Mouse (Mus musculus): ENCODE results near the gene Ank3.
A peak's percentile ranks its signal among the peaks of the same experiment; 100 is the strongest.

The Ank3 gene

GRCm38 (mm10) chr10:69478831-69479230, 80.3 kb downstream of the Ank3 start:
- no peak for DNase-seq

GRCm38 (mm10) chr10:69485191-69485786, 86.7 kb downstream of the Ank3 start:
- DNase-seq = peak; percentile 5

DNA sequence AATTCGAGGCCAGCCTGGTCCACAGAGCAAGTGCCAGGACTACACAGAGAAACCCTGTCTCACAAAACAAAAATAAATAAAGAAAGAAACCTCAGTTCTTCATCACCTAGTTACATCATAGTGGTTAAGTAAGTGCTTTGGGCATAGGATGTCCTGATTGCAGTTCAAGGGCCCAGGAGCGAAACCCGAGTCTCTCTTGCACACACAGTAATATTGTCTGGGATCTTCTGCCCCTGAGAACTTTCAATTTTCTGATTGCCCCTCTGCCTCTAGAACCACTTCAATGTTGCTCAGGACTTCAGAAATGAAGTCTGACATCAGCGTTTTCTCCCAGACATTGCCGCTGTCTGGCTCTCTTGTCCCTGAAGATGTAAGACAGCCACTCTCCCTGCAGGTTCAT, 91.6 kb downstream of the Ank3 start:
- DNase-seq = no peak

DNA sequence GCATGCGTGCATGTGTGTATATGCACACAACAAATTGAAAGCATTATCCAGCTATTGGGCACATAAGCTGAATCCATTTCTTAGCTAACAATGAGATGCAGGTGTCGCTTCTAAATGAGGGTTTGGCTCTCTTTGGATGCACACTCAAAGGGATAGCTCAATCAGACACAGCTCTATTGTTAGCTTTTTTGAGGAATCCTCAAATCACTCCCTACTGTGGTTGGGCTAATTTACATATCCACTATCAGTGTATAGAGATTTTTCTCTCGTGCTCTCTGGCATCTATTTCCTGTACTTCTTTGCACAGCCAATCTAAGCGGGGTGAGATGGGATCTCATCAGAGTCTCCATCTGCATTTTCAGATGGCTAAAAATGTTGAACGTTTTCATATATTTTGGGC, 93.4 kb downstream of the Ank3 start:
- no peak for DNase-seq

GRCm38 (mm10) chr10:69497382-69497781, 98.8 kb downstream of the Ank3 start:
- no peak for DNase-seq

GRCm38 (mm10) chr10:69500171-69500860, 101.7 kb downstream of the Ank3 start:
- DNase-seq = no peak

DNA sequence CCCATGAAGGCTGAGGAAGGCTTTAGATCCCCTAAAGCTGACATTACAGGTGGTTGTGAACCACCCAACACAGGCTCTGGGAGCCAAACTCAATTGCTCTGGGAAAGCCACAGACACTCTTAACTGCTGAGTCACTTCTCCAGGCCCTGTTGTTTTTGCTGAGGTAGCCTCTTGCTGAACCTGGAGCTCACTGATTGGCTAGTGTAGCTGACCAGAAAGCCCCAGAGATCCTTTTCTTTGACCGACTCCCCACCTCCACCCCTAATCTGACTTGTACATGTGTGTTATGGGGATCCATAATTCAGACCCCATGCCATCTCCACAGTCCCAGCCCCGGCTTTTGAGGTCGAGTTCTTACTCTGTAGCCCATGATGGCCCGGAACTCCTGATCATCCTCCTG, 105.2 kb downstream of the Ank3 start:
- DNase-seq = no peak

DNA sequence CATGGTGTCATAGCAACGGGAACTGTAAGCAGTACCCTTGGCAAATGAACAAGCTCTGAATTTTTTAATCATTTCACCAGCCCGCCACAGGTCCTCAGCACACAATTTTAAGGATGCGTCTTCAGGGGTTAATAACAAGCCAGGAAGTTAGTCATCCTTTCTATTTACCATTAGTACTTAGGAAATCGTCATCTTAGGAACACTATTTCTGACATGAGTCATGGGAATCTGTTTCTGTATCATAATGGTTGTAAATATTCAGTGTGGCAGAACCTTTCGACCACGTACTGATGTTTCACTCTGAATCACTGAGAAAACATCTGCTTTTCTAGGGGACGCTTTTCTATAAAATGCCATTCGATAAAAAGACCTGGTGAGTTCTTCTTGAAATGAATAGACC, 109.1 kb downstream of the Ank3 start:
- no peak for DNase-seq

GRCm38 (mm10) chr10:69510392-69510791, 111.8 kb downstream of the Ank3 start:
- no peak for DNase-seq

DNA sequence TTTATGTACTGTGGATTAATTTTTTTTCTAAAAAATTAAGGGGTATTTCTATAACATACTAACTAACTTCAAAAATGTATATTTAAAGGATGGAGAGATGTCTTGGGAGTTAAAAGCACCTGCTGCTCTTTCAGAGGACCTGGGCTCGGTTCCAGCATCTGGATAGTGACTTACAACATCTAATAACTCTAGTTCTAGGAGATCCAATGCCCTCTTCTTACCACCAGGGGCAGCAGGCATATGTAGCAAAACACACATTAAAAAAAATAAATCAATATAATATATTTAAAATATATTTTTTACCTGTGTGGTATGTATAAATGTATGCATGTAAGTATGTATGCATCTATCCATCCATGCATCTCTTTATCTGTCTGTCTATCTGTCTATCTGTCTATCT, 112.7 kb downstream of the Ank3 start:
- DNase-seq = no peak

DNA sequence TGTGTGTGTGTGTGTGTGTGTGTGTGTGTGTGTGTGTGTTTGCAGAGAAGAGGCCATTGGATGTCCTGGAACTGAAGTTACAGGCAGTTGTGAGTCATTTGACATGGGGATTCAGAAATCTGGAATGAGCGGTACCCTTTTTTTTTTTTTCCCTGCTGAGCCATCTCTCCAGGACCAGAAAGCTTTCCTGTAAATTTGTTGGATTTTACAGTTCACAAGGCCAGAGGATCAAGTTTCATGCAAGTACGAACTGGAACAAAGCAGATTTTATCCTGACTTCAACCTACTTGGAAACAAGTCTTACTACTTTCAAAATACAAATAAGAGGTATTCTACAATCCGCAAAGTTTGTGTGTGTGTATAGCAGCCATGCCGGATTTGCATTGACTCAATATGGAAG, 123.4 kb downstream of the Ank3 start:
- DNase-seq = no peak

DNA sequence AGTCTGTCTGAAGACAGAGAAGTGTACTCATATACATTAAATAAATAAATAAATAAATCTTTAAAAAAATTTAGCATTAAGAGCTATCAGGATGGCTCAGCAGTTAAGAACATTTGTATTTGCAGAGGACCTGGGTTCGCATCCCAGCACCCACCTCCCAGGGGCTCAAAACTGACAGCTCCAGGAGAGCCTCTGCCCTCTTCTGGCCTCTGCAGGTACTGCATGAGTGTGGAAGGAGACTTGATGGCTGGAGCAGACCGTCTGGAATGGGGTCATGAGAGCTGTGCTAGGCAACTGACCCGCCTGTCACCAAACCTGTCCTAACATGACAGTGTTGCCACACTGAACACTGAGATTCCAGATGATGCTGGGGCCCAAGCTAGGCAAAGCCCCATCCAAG, 124.6 kb downstream of the Ank3 start:
- no peak for DNase-seq

- DNase-seq = no peak
Observed at GRCm38 (mm10) chr10:69527318-69527717, 128.7 kb downstream of the Ank3 start.

- DNase-seq = no peak
Observed at GRCm38 (mm10) chr10:69528746-69529145, 130.2 kb downstream of the Ank3 start.

GRCm38 (mm10) chr10:69530326-69530725, 131.8 kb downstream of the Ank3 start:
- no peak for DNase-seq

DNA sequence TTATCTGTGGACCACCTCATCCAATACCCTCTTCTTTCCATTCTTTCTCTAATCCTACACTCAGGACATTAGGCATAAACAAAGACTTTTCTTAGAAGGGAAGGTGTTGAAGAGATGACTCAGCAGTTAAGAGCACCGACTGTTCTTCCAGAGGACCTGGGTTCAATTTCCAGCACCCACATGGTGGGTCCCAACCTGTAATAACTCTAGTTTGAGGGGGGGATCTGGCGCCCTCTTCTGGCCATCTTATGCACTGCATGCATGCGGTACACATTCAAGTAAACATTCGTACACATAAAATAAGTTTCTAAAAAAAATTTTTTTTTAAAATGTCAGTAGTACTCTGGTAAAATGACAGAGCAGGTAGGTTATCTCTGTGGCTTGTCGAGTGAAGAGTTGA, 133.0 kb downstream of the Ank3 start:
- no peak for DNase-seq

DNA sequence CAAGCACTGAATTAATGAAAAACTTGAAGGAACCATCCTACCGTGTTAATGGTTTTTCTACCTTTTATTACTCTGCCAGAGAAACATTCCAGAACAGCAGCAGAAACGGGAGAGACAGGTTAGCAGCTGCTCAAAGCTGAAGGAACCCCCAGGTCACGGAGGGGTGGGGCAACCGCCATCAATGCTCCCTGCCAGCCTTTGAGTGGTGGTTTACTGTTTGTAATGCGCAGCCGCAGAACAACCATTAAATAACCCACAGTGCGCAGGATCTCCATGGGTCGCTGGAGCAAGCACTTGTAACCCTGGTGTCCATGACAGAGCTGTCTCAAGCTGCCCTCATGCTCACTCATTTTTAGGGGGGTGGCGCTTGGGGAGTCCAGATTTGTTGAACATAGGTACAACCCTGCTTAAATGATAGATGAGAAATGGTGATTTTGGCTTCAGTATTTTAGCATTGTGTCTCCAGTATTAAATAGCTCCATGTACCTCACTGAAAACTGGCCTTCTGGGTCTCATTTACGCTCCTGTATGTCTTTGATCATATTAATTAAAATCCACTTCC, 133.7 kb downstream of the Ank3 start:
- DNase-seq = no peak

GRCm38 (mm10) chr10:69533505-69534388, 135.2 kb downstream of the Ank3 start:
- peak; percentile 22 for DNase-seq

DNA sequence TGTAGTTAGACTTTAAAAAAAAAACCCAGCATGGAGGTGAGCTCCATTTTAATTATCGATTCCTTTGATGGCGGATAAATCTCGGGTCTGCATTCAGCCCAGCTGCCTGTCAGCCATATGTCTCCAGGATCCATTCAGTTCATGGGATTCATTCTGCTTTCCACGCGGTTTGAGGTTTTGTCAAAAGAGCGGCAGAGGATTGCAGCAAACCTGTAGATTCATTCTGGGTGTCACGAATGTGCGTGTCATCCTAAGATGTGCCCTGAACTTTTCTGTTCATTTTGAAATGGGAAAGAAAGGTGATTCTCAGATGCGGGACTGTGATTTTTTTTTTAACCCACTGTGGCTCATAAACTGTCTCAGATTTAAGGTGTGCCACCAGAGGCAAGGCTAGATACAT, 136.1 kb downstream of the Ank3 start:
- DNase-seq = no peak

DNA sequence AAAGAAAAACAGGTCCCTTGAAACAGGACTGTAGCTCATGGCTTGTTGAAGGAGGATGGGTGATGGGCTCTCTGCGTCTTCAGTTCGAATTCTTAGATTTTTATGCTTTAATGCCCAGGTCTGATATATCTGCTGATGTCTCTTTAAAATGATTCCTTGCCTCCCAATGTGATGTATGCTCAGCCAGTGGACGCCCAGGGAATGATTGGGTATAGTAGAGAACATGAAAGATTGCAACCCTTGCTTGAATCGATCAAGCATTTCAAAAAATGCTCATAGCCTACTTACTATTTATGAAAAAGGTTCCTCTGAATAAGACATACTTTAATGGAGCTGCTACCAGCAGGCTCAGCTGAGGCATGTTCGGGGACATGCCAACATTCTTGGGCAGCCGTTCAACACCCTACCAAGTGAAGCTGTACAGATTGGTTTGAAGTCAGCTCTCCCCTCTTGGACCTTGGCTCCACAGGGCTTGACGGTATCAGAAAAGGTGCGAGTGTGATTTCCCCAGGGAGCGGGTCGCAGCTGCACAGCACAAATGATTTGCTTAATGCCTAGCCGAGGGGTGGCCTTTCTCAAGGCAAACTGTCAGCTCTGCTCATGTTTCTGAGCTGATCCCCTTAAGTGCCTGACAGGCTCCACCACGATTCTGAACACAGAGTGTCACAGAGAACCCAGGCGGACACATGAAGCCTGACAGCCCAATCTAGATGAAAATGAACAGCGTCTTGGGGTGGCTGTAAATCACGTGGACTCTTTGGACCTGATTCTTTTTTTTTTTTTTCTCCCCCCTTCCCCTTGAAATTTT, 136.8 kb downstream of the Ank3 start:
- peak; percentile 28 for DNase-seq

- no peak for DNase-seq
Observed at GRCm38 (mm10) chr10:69535931-69536200, 137.3 kb downstream of the Ank3 start.

DNA sequence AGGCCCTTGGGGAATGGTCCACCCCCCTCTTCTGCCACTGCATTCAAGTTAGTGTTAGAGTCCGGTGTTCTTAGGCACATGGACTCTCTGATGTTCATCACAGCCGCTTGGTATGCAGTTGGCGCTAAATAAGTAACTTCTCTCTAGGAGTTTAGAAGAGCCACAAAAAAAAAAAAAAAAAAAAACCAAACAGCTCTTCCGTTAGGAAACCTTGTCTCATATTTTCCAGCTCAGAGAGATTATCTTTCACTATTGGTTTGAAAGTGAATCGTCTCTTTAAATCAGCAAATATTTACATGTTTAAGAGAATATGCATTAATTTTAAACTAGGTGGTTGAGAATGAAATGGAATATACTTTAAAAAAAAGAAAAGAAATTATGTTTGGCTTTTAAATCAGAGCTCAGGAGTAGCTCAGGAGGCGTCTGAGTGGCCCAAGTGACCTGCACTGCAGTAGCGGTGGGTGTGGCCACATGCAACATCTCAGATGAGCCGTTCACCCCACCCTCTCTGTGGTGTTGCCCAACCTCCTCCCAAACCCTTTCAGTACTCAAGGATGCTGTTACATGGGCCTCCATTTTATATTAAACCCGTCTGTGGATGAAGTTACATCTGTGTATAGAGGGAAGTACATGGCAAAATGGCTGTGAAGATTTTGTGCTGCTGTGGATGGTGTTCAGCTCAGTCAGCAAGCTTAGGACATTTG, 138.0 kb downstream of the Ank3 start:
- DNase-seq = no peak
